Mouse (Mus musculus) mouse trophoblast stem cell (cell line): Measurements from ENCODE around the gene Hltf.
"Not testable (repeated sequence)": the region's sequence is repeated elsewhere in the genome, so short reads cannot be mapped to it uniquely, and the experiment has no call there.

Source experiments
- in situ Hi-C, 2 experiments: fragments of 300-500 bp; cut with MseI, MboI; formaldehyde crosslinking; loops; 2 replicates in 1 of 2; 3 replicates in 1 of 2; pipeline ENCODE4 v1.15.1; 2025

The Hltf gene

GRCm38 (mm10) chr3:20057306-20058196, at the start of gene Hltf:
Gene Hltf, plus strand, starts transcription at chr3:20057811.
- in situ Hi-C loops, result no loop called here

GRCm38 (mm10) chr3:20010464-20010863, 47.1 kb upstream of the Hltf start:
- in situ Hi-C loops, result no loop called here

DNA sequence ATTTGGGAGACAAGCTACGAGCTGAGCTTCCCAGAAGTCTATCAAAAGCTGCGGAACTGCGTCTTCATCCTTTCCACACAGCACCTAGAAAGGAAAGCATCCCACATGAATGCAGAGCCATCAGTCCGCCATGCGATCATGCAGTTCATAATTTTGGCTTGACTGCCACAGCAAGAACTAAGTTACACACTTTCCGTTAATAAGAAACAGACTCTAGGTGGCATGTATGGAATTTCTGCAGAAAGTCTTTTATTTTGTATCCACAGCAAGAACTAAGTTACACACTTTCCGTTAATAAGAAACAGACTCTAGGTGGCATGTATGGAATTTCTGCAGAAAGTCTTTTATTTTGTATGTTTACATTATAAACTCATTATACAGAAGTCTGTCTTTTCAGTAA, 46.7 kb upstream of the Hltf start:
- in situ Hi-C loops, result not testable (repeated sequence)

DNA sequence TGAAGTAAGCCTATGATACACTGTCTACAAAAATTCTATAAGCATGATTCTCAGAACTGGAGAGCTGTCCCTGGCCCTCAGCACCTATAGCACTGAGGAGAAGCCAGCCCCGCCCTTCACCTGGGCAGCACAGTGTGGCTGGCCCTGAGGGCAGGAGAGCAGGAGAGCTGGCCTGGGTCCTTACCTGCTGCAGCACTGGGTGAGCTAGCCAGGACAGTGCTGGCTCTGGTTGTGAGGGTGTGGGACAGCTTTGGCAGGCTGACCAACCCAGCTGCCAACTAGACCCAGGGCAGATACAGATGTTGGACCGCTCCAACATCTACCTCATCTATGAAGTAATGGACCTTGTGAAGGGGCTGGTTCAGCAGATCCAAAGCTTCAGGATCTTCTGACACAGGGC, 43.2 kb upstream of the Hltf start:
- in situ Hi-C loops, result no loop called here

DNA sequence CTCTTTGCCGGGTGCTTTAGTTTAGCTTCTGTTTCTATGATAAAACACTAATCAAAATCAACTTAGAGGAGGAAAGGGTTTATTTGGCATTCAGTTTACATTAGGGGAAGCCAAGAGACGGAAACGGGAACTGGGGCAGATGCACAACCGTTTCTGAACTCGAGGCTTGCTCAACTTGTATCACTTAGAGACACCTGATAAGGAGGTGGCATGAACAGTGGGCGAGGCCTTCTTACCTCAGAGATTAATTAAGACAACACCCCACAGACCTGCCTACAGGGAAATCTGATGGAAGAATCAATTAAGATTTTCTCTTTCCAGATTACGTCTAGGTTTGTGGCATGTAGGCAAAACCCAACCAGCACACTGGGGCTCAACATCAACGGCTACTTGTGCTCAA, 39.5 kb upstream of the Hltf start:
- in situ Hi-C loops, result no loop called here

DNA sequence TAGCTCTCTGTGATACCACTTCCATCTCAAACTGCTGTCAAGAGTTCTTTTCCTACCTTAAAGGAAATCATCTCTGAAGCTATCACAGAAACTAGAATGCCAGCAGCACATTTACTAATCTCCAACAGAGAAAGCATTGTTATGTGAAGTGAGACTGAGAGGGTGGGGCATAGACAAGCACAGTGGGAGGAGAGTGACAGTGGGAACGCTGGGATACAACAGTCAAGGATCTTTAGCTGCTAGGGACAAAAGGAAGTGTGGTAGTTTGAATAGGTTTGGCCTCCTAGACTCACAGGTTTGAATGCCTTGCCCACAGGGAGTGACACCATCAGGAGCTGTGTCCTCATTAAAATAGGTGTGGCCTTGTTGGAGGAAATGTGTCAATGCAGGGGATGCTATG, 33.8 kb upstream of the Hltf start:
- in situ Hi-C loops, result no loop called here

DNA sequence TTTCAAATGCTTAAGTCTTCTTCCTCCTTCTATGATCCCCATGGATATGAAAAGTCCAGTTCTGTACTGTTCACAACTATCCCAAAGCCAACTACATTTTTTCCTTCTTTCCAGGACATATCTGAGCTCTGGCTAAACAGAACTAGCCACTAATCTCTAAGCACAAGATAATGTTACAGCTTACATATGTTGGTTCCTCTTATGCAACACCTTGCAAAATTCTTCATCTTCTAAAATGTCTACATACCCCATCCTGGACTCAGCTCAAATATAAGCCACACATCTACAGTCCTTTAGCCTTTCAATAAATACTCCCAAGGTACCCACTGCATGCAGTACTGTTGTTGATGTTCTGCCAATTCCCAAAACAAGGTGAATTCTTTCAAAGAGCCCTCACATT, 31.1 kb upstream of the Hltf start:
- in situ Hi-C loops, result no loop called here

DNA sequence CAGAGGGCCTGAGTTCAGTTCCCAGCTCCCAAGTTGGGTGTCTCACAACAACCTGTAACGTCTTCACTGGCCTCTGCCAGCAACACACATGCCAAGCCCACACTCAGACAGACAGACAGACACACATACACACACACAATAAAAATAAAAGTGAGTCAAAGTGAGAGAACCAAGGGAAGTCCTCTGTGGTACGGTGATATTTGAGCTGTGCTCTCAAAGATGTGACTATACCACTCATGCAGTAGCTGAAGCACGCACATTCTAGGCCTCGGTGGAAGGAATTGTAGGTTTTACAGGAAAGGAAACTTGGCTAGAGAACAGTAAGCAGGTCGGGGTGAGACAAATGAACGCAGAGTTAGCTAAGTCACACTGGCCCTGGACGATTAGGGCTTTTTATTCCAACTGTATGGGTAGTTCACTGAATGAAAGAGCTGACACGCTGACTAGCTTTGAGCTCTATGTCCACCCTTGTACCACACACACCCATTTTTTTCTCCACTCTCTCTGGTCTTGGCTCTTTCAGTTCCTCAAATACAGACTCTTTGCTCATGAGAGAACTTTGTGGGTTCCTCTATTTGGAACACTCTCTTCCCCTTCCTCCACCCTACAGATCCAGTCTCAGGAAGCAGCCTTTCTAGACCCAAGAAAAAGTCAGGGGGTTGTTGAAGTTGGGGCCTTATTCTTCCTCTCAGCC, 30.5 kb upstream of the Hltf start:
- in situ Hi-C loops, result no loop called here

GRCm38 (mm10) chr3:20027788-20028187, 29.8 kb upstream of the Hltf start:
- in situ Hi-C loops, result no loop called here

DNA sequence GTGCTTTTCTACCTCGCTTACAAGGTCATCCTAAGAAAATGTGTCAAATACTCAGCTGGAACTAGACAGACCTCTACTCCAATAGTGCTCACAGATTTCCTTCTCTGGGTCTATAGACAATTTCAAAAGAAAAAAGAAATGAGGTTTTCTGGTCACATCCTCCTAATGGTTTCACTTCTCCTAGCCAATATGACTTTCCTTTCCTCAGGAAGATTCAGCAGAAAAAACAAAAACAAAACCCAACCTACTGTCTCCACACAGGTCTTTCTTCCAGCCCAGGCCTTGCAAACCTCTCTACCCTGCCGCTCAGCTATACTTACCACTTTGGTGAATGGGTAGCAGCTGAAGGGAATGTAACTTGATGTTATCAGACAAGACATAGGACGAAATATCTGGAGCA, 29.0 kb upstream of the Hltf start:
- in situ Hi-C loops, result no loop called here

DNA sequence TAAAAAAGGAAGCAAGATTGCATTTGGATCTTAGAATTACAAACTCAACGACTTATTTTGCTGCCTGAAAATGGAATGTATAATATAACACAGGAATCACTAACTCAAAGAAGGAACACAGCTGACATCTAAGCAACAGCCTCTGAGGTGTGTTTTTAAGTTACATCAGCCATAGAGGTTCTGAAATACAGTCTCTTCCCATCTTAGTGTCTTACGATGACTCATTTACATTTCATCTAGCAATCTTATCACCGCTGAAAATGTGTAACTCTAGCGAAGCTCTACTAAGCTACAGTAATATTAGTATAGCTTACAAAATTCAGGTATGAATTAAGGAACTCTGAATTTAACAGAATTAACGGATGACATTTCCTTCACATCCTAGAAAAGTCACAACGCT, 26.8 kb upstream of the Hltf start:
- in situ Hi-C loops, result no loop called here

- in situ Hi-C loops, result no loop called here
These were observed 23.6 kb upstream of the Hltf start for GRCm38 (mm10) chr3:20033761-20034718.

DNA sequence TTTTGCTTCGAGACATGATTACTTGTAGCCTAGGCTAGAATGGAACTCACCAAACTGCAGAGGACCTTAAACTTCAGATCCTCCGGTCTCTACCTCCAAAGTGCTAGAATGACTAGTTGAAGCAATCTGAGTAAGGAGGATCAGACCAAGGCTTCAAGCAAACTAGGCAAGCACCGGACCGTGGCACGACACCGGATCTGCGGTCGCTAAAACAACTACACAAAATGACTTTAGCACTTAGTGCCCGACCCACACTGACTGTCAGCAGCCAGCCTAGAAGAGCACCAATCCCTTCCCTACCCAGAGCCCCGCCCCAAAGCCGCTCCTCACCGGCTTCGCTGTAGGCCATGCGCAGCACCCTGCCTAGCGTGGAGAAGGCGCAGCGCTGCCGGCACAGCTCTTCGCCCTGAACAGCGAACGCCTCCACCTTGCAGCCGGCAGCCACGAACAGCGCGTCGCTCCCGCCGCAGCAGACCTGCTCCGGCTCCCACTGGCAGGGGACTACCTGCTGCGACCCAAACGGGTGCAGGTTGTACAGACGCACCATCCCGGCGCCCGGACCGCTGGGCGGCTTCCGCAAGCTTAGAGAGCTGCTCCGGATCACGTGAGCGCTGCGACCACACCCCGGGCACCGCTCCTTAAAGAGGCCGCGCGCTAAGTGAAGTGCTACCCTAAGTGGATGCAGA, 22.7 kb upstream of the Hltf start, which contains the start of gene Hps3:
Gene Hps3 (minus strand): TSS at position 597 of the 686 bp plus-strand sequence.
- in situ Hi-C loops, result no loop called here

DNA sequence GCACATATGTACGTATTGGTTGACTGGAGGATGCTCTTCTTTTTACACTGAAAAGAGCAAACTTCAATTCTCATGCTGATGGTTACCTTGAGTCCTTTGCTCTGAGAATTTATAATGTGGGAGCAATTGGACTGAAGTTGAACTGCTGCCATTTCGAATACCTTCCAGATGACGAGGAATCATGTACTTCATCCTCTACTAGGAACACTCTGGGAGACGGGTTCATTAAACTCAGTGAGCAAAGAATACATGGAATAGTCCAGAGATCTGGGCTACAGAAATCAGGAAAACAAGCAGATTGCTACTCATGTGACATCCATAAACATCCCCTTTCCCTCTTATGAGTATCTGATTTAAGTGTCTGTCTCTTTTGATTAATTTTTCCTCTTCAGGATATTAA, 21.5 kb upstream of the Hltf start:
- in situ Hi-C loops, result no loop called here

DNA sequence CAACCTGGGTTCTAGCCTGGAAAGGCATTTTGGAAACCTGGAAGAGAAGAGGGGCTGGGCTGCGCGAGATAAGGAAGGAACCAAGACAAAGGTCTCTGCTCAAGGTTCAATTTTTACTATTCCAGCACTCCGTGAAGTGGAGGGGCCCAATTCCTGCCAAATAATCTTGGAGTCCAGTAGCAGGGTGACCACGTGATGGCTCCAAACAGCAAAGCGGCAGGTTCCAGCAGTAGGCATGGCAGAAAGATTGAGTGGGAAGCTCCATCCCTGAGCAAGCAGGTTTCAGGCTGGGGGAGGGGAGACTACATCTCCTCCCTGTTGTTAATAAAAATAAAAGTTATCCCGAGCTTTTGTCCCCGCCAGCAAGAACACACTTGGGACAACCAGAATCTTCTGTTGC, 16.1 kb upstream of the Hltf start:
- in situ Hi-C loops, result not testable (repeated sequence)

- in situ Hi-C loops, result not testable (repeated sequence)
These were observed 12.9 kb upstream of the Hltf start for GRCm38 (mm10) chr3:20044736-20045135.

DNA sequence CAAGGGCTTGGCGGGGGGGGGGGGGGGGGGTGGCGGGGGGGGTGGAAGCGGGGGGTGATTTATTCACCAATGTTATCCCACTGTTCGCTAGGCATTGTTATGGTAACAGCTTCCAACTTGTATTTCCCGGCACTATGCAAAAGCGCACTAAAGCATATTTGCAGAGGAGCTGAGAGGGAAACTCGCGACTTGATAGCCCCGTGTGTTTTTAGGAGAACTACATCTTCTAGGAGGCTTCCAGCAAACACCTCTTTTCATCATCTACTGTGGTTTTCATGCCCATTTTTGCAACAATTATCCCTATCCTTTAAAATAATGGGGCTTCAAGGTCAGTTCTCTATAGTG, 558 bp downstream of the Hltf start:
- in situ Hi-C loops, result no loop called here

DNA sequence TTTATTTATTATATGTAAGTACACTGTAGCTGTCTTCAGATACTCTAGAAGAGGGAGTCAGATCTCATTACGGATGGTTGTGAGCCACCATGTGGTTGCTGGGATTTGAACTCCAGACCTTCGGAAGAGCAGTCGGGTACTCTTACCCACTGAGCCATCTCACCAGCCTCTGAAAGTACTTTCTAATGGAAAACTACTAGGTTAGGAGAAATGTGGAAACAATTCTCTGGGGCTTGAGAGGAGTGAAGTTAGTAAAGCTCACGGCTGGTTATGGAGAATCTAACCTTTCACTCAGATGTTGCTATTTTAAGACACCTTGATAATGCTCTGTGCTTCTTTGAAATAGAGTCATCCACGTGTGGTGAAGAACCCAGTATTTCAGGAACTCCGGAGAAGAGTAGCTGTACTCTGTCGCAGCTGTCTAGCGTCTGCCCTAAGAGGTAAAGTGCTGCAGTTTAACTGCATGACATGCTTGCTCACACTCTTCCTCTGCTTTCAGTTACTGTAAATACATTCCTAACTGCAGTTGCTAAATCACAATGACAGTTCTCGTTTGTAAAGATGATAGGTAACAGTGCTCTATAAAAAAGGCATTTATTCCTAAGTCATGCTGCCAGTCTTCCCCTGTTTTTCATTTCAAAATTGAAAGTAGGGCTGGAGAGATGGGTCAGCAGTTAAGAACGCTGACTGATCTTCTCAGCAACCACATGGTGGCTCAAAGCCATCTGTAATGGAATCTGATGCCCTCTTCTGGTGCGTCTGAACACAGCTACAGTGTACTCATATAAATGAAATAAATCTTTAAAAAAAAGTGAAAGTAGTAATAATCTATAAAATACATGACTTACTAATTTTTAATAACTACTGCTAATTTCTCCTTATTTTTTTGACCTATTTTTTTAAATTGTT, 18.8 kb downstream of the Hltf start:
- in situ Hi-C loops, result no loop called here

DNA sequence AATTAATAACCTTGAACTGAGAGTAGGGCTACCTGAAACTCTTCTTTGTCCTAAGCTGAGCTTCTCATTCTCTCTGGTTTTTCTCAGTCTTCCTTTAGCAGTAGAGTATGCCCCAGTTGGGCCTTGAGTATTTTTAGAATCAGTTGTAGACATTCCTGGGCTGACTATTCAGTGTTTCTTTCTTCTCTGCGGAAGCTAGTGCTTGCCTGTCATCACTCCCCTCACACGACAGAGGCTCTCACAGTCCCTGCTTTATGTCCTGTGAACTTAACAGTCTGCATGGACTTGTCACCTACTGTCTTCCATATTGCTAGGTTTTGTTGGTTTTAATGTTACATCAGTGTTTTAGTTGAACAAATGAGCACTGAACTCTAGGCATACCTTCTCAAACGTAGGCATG, 24.6 kb downstream of the Hltf start:
- in situ Hi-C loops, result no loop called here

DNA sequence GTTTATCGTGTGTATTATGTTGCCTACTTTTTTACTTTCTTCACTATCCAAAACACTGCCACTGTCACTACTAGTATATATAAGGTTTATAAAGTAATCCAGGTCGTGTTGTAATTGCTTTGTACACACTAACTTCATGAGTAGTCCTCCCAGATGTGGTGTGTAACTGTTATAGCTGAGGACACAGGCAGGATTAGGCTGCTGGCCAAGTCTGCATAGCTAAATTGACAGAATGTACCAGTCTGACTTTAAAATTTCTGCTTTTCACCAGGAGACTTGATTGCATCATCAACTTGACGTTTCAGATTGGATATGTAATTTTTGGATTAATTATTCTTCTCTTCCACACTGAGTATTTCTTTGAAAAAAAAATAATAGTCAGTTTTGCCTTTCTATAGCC, 46.2 kb downstream of the Hltf start:
- in situ Hi-C loops, result no loop called here
